Mouse (Mus musculus) heart, adult 8-10 months (tissue): ENCODE data around the gene Bcl9. TPM values are rescaled to one million over a fixed set of nuclear protein-coding genes. Genes with fewer than 3 reads are reported as not detected.

Experiments used
- DNase-seq: peaks from one replicate; pipeline ENCODE4 v3.0.0; 2022; ENCODE audit warnings: low spot score
- total RNA-seq, 4 experiments: library from RNA; stranded (reverse); gene quantifications; 2 replicates each; pipeline ENCODE4 v1.2.4; 2022

Gene Bcl9
- total RNA-seq, 4 experiments from 2014 or later, result 16.8 to 26.1 (median 24.4) TPM

- no peak for DNase-seq
Measured at GRCm38 (mm10) chr3:97296941-97297552, 670 bp downstream of the Bcl9 start.

- DNase-seq, result no peak
Measured at GRCm38 (mm10) chr3:97294334-97294733, 3.4 kb downstream of the Bcl9 start.

GRCm38 (mm10) chr3:97284878-97285277, 12.8 kb downstream of the Bcl9 start:
- DNase-seq, result no peak

- no peak for DNase-seq
Measured at GRCm38 (mm10) chr3:97284056-97284455, 13.7 kb downstream of the Bcl9 start.

- no peak for DNase-seq
Measured at GRCm38 (mm10) chr3:97281426-97281825, 16.3 kb downstream of the Bcl9 start.

GRCm38 (mm10) chr3:97275708-97276107, 22.0 kb downstream of the Bcl9 start:
- DNase-seq, result no peak

- no peak for DNase-seq
Measured at GRCm38 (mm10) chr3:97274516-97275230, 23.0 kb downstream of the Bcl9 start.

- DNase-seq, result no peak
Measured at GRCm38 (mm10) chr3:97273876-97274275, 23.8 kb downstream of the Bcl9 start.

- no peak for DNase-seq
Measured at GRCm38 (mm10) chr3:97265667-97266415, 31.9 kb downstream of the Bcl9 start.

- no peak for DNase-seq
Measured at GRCm38 (mm10) chr3:97262235-97262634, 35.5 kb downstream of the Bcl9 start.

GRCm38 (mm10) chr3:97255706-97256339, 41.9 kb downstream of the Bcl9 start:
- no peak for DNase-seq

- no peak for DNase-seq
Measured at GRCm38 (mm10) chr3:97254861-97255465, 42.8 kb downstream of the Bcl9 start.

- DNase-seq, result no peak
Measured at GRCm38 (mm10) chr3:97253823-97254600, 43.7 kb downstream of the Bcl9 start.

- no peak for DNase-seq
Measured at GRCm38 (mm10) chr3:97252896-97253295, 44.8 kb downstream of the Bcl9 start.

- DNase-seq, result no peak
Measured at GRCm38 (mm10) chr3:97242629-97243167, 55.0 kb downstream of the Bcl9 start.

- DNase-seq, result no peak
Measured at GRCm38 (mm10) chr3:97241826-97242225, 55.9 kb downstream of the Bcl9 start.

- no peak for DNase-seq
Measured at GRCm38 (mm10) chr3:97239793-97240192, 57.9 kb downstream of the Bcl9 start.

- DNase-seq, result no peak
Measured at GRCm38 (mm10) chr3:97239316-97239715, 58.4 kb downstream of the Bcl9 start.

- DNase-seq, result no peak
Measured at GRCm38 (mm10) chr3:97238521-97238920, 59.2 kb downstream of the Bcl9 start.

- DNase-seq, result no peak
Measured at GRCm38 (mm10) chr3:97237403-97237802, 60.3 kb downstream of the Bcl9 start.

- no peak for DNase-seq
Measured at GRCm38 (mm10) chr3:97234797-97235196, 62.9 kb downstream of the Bcl9 start.
